Mouse (Mus musculus): ENCODE data around the gene Npb.
"Not testable (repeated sequence)": the region's sequence is repeated elsewhere in the genome, so short reads cannot be mapped to it uniquely, and the experiment has no call there.

Npb gene

GRCm38 (mm10) chr11:120608241-120609034 lies at the start of gene Npb:
Gene Npb, plus strand, starts transcription at chr11:120608477.
- DNase-seq = no peak

- DNase-seq = not testable (repeated sequence)
These were observed 49.4 kb upstream of the Npb start for GRCm38 (mm10) chr11:120558843-120559242.

DNA sequence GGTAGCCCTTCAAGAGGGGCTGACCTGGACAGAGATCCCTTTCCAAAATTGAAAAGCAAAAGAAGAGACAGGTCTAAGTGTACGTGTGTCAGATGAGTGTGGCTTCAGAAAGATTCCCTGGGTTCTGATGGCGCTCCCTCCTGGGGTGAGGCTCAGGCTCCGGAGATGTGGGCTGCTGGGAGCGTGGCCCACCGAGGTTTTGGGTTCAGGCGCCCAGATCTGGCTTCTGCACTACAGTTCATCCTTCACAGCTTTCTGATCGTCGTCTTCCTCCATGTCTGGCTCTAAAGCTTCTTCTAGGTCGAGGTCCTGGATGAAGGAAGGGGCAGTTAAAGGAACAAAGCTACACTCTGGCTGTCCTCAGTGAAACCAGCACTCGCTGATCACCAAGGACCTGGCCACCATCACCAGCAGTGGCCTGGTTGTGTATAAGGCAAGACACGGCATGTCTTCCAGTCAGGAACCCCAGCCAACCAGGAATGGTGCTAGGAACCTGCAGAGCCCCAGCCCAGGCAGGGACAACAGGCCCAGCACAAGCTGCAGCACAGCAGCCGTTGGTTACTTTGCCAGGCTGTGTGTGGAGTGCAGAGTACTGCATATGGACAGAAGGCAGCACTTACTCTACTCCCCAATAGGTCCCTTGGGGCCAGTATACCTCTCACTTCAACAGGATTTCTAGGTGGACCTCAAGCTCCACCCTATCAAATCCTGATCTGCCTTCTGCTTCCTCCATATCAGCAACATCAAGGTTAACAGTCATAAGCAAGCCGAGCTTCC lies 47.1 kb upstream of the Npb start:
- DNase-seq = no peak

DNA sequence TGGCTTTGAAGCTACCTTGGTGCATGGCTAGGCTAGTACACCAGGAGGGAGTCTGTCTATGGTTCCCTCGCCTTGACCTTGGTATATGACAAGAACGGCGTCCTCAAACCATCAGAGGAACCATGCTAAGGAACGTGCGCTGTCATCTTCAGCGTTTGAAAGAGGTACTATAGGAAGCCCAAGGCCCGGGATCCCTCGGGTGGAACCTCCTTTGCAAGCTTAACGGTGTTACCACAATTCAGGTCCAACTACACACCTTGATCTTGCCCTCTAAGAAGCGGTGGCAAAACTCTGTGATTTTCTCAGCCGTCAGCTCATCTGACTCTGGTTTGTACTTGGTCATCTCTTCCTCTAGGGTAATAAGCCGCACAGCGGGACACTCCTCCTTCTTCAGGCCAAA lies 45.3 kb upstream of the Npb start:
- DNase-seq = no peak

GRCm38 (mm10) chr11:120565114-120565513 lies 43.2 kb upstream of the Npb start:
- DNase-seq = no peak

DNA sequence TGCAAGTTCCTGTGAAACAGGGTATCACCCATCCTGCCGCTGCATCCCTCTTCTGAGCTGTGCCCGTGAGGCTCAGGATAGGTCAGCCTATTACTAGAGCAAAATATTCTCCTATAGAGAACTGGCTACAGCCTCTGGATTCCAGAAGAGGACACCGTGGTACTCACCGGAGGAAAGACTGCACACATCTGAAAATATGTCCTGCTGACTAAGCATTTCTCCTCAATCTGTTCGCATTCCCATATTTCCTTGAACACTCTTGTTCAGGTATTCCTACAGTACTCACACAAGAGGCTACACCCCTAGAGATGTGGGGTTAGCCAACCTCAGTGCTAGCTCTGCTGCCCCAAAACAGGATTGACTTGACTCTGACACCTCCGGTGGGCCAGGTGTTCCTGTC lies 40.0 kb upstream of the Npb start:
- DNase-seq = no peak

GRCm38 (mm10) chr11:120571122-120571521 lies 37.2 kb upstream of the Npb start:
- DNase-seq = no peak

GRCm38 (mm10) chr11:120571754-120572416 lies 36.4 kb upstream of the Npb start:
- DNase-seq = no peak

DNA sequence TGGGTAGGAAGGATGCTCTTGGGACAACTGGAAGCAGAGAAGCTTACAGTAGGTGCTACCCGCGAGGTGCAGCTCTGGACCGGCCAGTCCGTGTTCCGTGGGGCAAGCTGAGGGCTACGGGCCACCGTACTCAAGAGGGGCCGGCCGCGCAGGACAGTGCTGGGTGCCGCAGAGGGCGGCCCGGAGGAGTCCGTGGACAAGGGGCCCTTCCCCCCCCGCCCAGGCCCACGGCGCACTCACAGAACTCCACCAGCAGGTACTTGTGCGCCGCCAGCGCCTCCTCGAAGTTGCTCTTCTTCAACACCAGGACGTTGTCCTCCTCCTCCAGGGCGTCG lies 35.9 kb upstream of the Npb start:
- no peak for DNase-seq

DNA sequence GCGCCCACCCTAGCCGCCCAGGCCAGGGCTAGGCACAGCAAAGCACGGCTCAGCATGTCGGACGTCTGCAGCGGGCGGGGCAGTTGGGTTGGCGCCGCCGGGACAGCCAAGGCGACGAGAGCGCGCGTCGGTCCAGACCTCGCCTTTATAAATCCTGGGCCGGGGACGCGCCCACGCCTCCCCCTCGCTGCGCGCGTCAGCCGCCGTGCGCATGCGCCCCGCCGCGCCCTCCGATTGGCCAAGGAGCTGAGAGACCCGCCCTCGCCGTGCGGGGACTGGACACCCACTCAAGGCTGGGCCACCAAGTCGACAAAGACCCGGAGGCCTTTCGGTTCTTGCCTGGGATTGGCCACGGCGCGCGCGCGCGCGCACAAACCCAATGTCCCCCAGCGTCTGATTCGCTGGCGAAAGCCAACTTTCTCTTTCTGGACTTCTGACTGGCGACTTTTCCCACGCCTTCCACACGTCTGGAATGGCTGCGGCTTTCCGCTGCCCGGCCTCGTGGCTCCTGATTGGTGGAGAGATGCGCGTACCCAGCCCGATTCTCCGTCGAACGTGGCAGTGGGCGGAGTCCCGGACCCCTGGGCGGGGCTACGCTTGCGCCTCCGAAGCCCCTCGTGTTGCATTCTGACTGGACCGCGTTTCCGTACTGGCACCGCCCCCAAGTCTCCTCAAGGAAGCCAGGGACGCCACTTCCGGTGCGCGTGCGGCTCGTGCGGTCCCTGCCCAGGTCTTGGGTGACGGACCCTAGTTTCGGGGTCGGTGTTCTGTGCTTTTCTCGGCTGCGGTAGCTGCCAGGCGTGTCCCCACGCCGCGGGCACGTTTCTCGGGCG lies 35.3 kb upstream of the Npb start, which contains the start of gene P4hb:
Gene P4hb, minus strand, starts transcription at position 502 of the 833 bp plus-strand sequence.
- DNase-seq = peak; percentile 100

DNA sequence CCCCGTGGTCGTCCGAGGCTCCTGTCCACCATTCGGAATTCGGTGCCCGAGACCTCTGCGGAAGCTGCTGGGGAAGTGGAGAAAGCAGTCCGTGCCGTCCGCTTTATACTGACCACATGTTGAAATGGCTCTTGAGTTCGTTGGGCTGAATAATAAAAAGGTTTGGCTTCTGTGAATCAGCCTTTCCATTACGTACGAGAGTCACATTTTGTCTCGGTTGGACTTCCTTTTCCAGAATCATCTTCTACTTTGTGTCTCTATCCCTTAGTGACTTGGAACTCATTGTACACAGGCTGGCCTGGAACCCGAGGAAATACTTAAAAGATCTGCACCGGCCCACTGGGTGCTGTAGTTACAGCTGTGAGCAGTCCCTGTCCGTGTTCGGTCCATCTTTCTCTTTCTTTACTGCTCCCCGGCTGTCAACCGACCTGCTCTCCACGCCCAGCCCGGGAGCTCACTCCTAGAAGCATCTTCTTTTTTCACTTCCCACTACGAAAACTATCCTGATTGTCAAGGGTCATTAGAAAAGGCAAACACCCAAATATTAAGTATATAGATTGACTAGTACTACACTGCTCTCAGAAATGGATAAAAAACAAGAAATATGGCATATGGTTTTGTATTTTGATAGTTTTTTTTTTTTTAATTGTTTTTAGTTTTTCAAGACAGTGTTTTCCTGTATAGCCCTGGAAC lies 34.5 kb upstream of the Npb start:
- DNase-seq = peak in 1 of 2 experiments; percentile 22

GRCm38 (mm10) chr11:120574278-120574600 lies 34.0 kb upstream of the Npb start:
- DNase-seq = no peak

DNA sequence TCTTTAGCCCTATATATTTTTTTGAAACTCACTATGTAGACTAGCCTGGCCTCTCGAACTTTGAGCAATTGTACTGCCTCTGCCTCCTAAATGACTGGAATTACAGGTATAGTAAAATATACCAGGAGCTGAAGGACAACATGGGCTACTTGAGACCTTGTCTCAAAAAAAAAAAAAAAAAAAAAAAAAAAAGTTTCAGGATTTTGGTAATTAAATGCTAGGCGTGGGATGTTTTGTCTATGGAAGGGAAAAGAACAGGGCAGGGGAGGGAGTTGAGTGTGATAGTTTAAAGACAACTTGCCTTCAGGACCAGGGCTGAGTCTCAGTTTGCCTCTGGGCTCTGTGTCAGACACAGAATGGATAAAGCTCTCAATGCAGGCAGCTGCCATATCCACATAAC lies 33.2 kb upstream of the Npb start:
- no peak for DNase-seq

- no peak for DNase-seq
These were observed 32.3 kb upstream of the Npb start for GRCm38 (mm10) chr11:120575940-120576339.

DNA sequence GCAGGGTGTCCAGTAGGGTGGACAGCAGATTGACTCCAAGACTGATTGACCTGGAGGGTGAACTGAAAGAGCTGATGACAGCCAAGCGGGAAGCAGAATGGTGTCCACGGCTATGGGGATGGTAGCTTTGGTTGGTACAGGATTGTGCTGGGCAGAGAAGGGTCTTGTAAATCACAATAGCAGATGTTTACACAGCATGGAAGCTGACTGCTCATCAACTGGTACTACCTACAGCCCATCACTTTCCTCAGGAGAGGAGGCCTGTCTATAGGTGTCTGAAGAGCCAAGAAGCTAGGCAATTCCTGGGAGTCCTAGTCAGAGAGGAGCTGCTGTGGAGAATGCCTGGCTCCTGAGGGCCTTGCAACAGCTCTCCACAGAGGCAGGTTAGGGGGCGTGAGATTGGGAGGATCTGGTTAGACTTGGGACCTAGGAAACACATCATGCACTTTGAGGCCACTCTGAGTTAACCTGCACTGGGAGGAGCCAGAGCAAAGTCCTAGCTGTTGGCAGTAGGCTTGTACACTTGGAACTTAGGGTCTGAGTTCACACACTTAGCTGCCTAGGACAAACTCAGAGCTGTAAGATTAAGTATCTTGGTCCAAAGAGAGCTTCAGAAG lies 31.8 kb upstream of the Npb start:
- DNase-seq = peak; percentile 79 to 91

DNA sequence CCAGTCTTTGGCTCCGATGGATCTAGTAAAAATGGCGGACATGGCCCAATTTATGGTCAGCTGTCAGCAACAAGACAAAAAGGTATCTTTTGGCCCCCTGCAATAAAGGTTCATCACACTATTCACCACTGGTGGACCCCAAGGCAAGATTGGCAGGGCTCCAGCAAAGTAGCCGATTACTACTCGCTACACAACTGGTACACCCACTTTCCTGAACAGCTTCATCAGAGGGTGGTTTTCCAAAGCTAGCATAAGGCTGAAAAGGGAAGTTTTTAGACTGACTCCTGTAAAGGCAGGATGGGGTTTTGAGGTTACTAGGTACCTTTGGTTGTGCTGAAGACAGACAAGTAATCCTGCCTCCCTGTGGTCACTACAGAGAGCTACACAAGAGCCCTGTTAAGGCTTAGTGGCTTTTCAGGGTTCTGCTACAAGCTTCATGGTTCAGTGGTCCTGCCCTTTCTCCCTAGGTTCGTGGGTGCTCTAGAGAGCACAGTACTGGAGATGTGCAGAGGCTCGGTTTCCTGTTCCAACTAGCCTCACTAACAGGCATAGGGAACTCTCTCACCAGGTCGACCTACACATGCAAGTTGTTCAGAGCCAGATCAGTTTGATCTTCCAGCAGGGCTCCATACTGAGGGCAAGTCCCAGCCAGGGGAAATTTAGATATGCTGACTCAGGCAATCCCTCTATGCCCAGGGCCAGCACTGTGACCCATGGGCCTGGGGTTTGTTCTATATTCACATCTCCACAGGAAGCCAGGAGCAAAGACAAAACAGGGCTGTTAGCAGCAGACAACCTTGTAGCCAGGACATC lies 30.9 kb upstream of the Npb start:
- peak; percentile 62 to 85 for DNase-seq

DNA sequence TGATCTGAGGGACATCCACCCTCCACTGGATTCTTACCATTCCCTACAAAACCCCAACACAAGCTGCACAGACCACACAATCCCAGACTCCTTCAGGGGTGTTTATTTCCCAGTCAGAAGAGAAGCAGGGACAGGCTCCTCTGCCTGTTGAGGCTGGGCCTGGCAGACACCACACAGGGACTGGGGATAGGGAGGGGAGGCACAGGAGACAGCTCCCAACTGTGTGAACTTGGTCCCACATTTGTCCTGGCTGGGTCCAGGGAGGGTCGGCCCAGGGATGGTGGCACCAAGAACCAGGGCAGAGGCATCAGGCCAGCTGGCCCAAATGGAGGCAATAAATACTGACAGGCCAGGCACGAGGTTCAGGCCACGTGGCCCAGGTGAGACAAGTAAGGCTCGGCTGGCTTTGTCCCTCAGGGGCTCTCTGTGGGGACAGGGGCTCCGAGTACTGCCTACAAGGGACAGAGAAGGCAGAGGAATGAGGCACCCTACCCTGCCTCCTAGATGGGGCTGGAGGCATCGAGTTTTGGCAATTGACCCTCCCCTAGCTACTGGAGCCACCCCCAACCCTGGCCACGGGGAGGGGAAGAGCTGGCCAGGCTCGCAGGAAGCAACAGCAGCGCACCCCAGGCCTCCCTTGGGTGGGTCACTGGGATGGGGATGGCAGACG lies 30.1 kb upstream of the Npb start:
- peak; percentile 68 to 77 for DNase-seq

GRCm38 (mm10) chr11:120578694-120579243 lies 29.5 kb upstream of the Npb start:
- DNase-seq = peak; percentile 21 to 55

- DNase-seq = peak; percentile 72 to 86
These were observed 28.8 kb upstream of the Npb start for GRCm38 (mm10) chr11:120579316-120580107.

Measured in kidney, postnatal 36 days (tissue).